Mouse (Mus musculus) adrenal gland, postnatal 10 days (tissue): ENCODE results near the gene Fbxo11. TPM values are rescaled to one million over a fixed set of nuclear protein-coding genes. Genes with fewer than 3 reads are reported as not detected.
A peak's percentile ranks its signal among the peaks of the same experiment; 100 is the strongest.

Experiments
- DNase-seq: peaks from one replicate; pipeline ENCODE4 v3.0.0; 2021; ENCODE audit warnings: mixed read lengths
- long read RNA-seq, 2 experiments: library from polyadenylated mRNA; stranded (forward); transcript quantifications; one replicate each; pipeline ENCODE4 v2.0.0; 2021
- total RNA-seq, 2 experiments: library from RNA; stranded (reverse); gene quantifications; 2 replicates each; pipeline ENCODE4 v1.2.3; 2021

The Fbxo11 gene
- 10 to 100 TPM; 52.9 to 63.0 TPM for total RNA-seq
- long read RNA-seq, experiment 1, full-length matches to known transcripts = 3 of 12 reads
- long read RNA-seq, experiment 1, partial matches to known transcripts = 6 of 12 reads
- long read RNA-seq, experiment 1, other reads (novel, unspliced or antisense) = 3 of 12 reads
- long read RNA-seq, experiment 2, full-length matches to known transcripts = 3 of 9 reads
- long read RNA-seq, experiment 2, partial matches to known transcripts = 1 of 9 reads
- long read RNA-seq, experiment 2, other reads (novel, unspliced or antisense) = 5 of 9 reads

GRCm38 (mm10) chr17:88065031-88065800 lies at the start of gene Fbxo11:
TSS of gene Fbxo11 (minus strand) at chr17:88065291.
- peak; percentile 62 for DNase-seq

GRCm38 (mm10) chr17:88113883-88114229 lies 48.8 kb upstream of the Fbxo11 start:
- DNase-seq = no peak

- no peak for DNase-seq
These were observed 48.2 kb upstream of the Fbxo11 start for GRCm38 (mm10) chr17:88113015-88113882.

GRCm38 (mm10) chr17:88111865-88112645 lies 47.0 kb upstream of the Fbxo11 start:
- no peak for DNase-seq

GRCm38 (mm10) chr17:88111081-88111796 lies 46.1 kb upstream of the Fbxo11 start:
- no peak for DNase-seq

- DNase-seq = no peak
These were observed 42.6 kb upstream of the Fbxo11 start for GRCm38 (mm10) chr17:88107708-88108107.

GRCm38 (mm10) chr17:88106365-88106764 lies 41.3 kb upstream of the Fbxo11 start:
- DNase-seq = no peak

- no peak for DNase-seq
These were observed 37.5 kb upstream of the Fbxo11 start for GRCm38 (mm10) chr17:88102597-88102996.

- no peak for DNase-seq
These were observed 33.2 kb upstream of the Fbxo11 start for GRCm38 (mm10) chr17:88098181-88098852.

GRCm38 (mm10) chr17:88097543-88097942 lies 32.5 kb upstream of the Fbxo11 start:
- DNase-seq = no peak

- DNase-seq = no peak
These were observed 31.8 kb upstream of the Fbxo11 start for GRCm38 (mm10) chr17:88096809-88097399.

- no peak for DNase-seq
These were observed 30.6 kb upstream of the Fbxo11 start for GRCm38 (mm10) chr17:88095517-88096198.

GRCm38 (mm10) chr17:88094327-88094726 lies 29.2 kb upstream of the Fbxo11 start:
- no peak for DNase-seq

GRCm38 (mm10) chr17:88093798-88094197 lies 28.7 kb upstream of the Fbxo11 start:
- no peak for DNase-seq

GRCm38 (mm10) chr17:88085976-88086375 lies 20.9 kb upstream of the Fbxo11 start:
- no peak for DNase-seq

GRCm38 (mm10) chr17:88081446-88081845 lies 16.4 kb upstream of the Fbxo11 start:
- no peak for DNase-seq

- no peak for DNase-seq
These were observed 14.7 kb upstream of the Fbxo11 start for GRCm38 (mm10) chr17:88079771-88080170.

- DNase-seq = no peak
These were observed 7.0 kb upstream of the Fbxo11 start for GRCm38 (mm10) chr17:88072047-88072446.

GRCm38 (mm10) chr17:88068024-88068719 lies 3.1 kb upstream of the Fbxo11 start:
- no peak for DNase-seq
